Mouse (Mus musculus): ENCODE measurements around the gene Rec114.

GRCm38 (mm10) chr9:58648406-58649264, 95.1 kb downstream of the Rec114 start:
- TF ChIP-seq EP300 (optimal IDR thresholded peaks at IDR 0.05) (no peak), CTCF (IDR thresholded peaks at IDR 0.05; ENCODE audit: low read depth) (no peak)
